Mouse (Mus musculus) G1E (cell line): ENCODE results near the gene Trpt1.

ENCODE experiments used
- CTCF ChIP-seq: IDR thresholded peaks from 2 replicates; pipeline ENCODE4 v1.5.1; 2012; ENCODE audit warnings: low read depth, low read length, inconsistent platforms, mixed read lengths
- GATA1 ChIP-seq: IDR thresholded peaks from 2 replicates; pipeline ENCODE4 v1.6.1; 2012; ENCODE audit warnings: borderline replicate concordance, low read length, inconsistent platforms, mixed read lengths

- TF ChIP-seq CTCF, result no peak
- no peak for TF ChIP-seq GATA1
Observed at GRCm38 (mm10) chr19:6970460-6971085, 25.4 kb upstream of the Trpt1 start.
